22 mouse cellular contexts compared by ENCODE assay signal in the genomic region with DNA sequence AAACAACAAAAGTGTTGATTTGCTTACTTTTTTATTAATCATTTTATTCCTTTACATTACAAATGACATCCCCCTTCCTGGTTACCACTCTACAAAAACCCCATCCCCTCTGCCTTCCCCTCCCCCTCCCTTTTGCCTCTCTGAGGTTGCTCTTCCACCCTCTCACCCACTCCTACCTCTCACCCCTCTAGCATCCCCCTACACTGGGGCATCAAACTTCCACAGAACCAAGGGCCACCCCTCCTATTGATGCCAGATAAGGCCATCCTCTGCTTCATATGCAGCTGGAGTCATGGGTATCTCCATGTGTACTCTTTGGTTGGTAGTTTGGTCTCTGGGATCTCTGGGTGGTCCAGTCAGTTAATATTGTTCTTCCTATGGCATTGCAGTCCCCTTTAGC.
DNase-seq lines count a peak whose midpoint lies in the region; ATAC-seq lines count a peak whose summit lies in the region.
"Had no signal": no experiment of that assay in that cellular context is flagged by ENCODE, and none has a peak within 500 bp of the region (broad histone marks: within the 10 kb centered on the region; RNA-seq: fewer than 3 reads in every experiment).

No protein-coding gene starts in this region.

- H3K27me3 ChIP-seq in forebrain, embryonic 12.5 days = no peaks in the 10 kb centered on the region
- H3K27me3 ChIP-seq in forebrain, embryonic 14.5 days (replicated peaks; ENCODE audit: control insufficient read depth, insufficient read depth, low read length) = no peaks in the 10 kb centered on the region
- H3K27me3 ChIP-seq in hindbrain, embryonic 11.5 days (ENCODE audit: control insufficient read depth, insufficient read depth, low read length) = no peaks in the 10 kb centered on the region
- H3K27me3 ChIP-seq in hindbrain, embryonic 12.5 days = no peaks in the 10 kb centered on the region
- H3K27me3 ChIP-seq in hindbrain, embryonic 16.5 days (replicated peaks; ENCODE audit: control insufficient read depth, insufficient read depth, low read length) = no peaks in the 10 kb centered on the region
- no peaks in the 10 kb centered on the region for H3K27me3 ChIP-seq in hindbrain, embryonic 10.5 days (ENCODE audit: insufficient read depth, poor library complexity, severe bottlenecking)
- H3K27me3 ChIP-seq in midbrain, embryonic 11.5 days (ENCODE audit: control insufficient read depth, insufficient read depth, low read length) = no peaks in the 10 kb centered on the region
- H3K27me3 ChIP-seq in midbrain, embryonic 14.5 days (ENCODE audit: control insufficient read depth, insufficient read depth, low read length) = no peaks in the 10 kb centered on the region
- H3K27me3 ChIP-seq: CH12.LX, Patski had no signal

- DNase-seq in forebrain, embryonic 14.5 days (ENCODE audit: low spot score) = no peak
- DNase-seq in hindbrain, embryonic 11.5 days (ENCODE audit: low spot score) = no peak
- DNase-seq in hindbrain, embryonic 10.5 days (ENCODE audit: low spot score) = no peak
- no peak for DNase-seq in midbrain, embryonic 11.5 days (ENCODE audit: low spot score, missing footprints)
- DNase-seq in midbrain, embryonic 14.5 days = no peak
- DNase-seq: adrenal gland, adult 2 months; adrenal gland, adult 8-10 months; adrenal gland, postnatal 10 days; adrenal gland, postnatal 14 days; adrenal gland, postnatal 25 days; adrenal gland, postnatal 36 days; B cell, adult 2 months; cerebellum, adult 11 months; cerebellum, adult 11-12 months had no signal

- ATAC-seq in forebrain, embryonic 12.5 days (ENCODE audit: low FRiP score) = peak; percentile 53; the same call in 1 of the 2 replicates
- no peak for ATAC-seq in forebrain, embryonic 14.5 days
- 0 out of 2 replicates have a peak, but pooled peaks have one; percentile 26 for ATAC-seq in hindbrain, embryonic 11.5 days (ENCODE audit: low FRiP score)
- no peak for ATAC-seq in hindbrain, embryonic 12.5 days (ENCODE audit: low FRiP score)
- peak; percentile 28; the same call in 1 of the 2 replicates for ATAC-seq in hindbrain, embryonic 16.5 days
- 0 out of 2 replicates have a peak, but pooled peaks have one; percentile 50 for ATAC-seq in midbrain, embryonic 11.5 days (ENCODE audit: low FRiP score)
- no peak for ATAC-seq in midbrain, embryonic 14.5 days (ENCODE audit: low FRiP score, low TSS enrichment)
- ATAC-seq: activated CD4-positive, CD25-positive, alpha-beta regulatory T cell, adult 4 months; CD4-positive, CD25-positive, alpha-beta regulatory T cell, adult 4 months; Patski had no signal

- no peak overlapping the region for H3K27ac ChIP-seq in forebrain, embryonic 12.5 days
- H3K27ac ChIP-seq in forebrain, embryonic 14.5 days (ENCODE audit: low read depth, low read length) = no peak overlapping the region
- H3K27ac ChIP-seq in hindbrain, embryonic 11.5 days (ENCODE audit: low read depth, low read length) = no peak overlapping the region
- H3K27ac ChIP-seq in hindbrain, embryonic 12.5 days = no peak overlapping the region
- no peak overlapping the region for H3K27ac ChIP-seq in hindbrain, embryonic 16.5 days (ENCODE audit: low read depth, low read length)
- no peak overlapping the region for H3K27ac ChIP-seq in hindbrain, embryonic 10.5 days
- H3K27ac ChIP-seq in midbrain, embryonic 11.5 days (ENCODE audit: low read depth, low read length) = no peak overlapping the region
- no peak overlapping the region for H3K27ac ChIP-seq in midbrain, embryonic 14.5 days (replicated peaks; ENCODE audit: low read depth, low read length)

- no peaks in the 10 kb centered on the region for H3K9me3 ChIP-seq in forebrain, embryonic 12.5 days
- no peaks in the 10 kb centered on the region for H3K9me3 ChIP-seq in forebrain, embryonic 14.5 days (replicated peaks; ENCODE audit: control insufficient read depth, low read length)
- no peaks in the 10 kb centered on the region for H3K9me3 ChIP-seq in hindbrain, embryonic 11.5 days (ENCODE audit: control insufficient read depth, low read length)
- H3K9me3 ChIP-seq in hindbrain, embryonic 12.5 days (replicated peaks) = no peaks in the 10 kb centered on the region
- H3K9me3 ChIP-seq in hindbrain, embryonic 16.5 days (ENCODE audit: control insufficient read depth, low read length) = no peaks in the 10 kb centered on the region
- H3K9me3 ChIP-seq in hindbrain, embryonic 10.5 days = no peaks in the 10 kb centered on the region
- H3K9me3 ChIP-seq in midbrain, embryonic 11.5 days (ENCODE audit: control insufficient read depth, low read length) = no peaks in the 10 kb centered on the region
- no peaks in the 10 kb centered on the region for H3K9me3 ChIP-seq in midbrain, embryonic 14.5 days (ENCODE audit: control insufficient read depth, low read length)
- H3K9me3 ChIP-seq: G1E had no signal

- no peaks in the 10 kb centered on the region for H3K36me3 ChIP-seq in forebrain, embryonic 12.5 days (replicated peaks)
- no peaks in the 10 kb centered on the region for H3K36me3 ChIP-seq in forebrain, embryonic 14.5 days (ENCODE audit: control insufficient read depth, insufficient read depth, low read length)
- no peaks in the 10 kb centered on the region for H3K36me3 ChIP-seq in hindbrain, embryonic 11.5 days (ENCODE audit: control insufficient read depth, insufficient read depth, low read length)
- peaks cover 4% of the 10 kb centered on the region; the same call in 1 of the 2 replicates for H3K36me3 ChIP-seq in hindbrain, embryonic 12.5 days
- H3K36me3 ChIP-seq in hindbrain, embryonic 16.5 days (ENCODE audit: control insufficient read depth, insufficient read depth, low read length) = no peaks in the 10 kb centered on the region
- H3K36me3 ChIP-seq in hindbrain, embryonic 10.5 days = peaks cover 36% of the 10 kb centered on the region
- no peaks in the 10 kb centered on the region for H3K36me3 ChIP-seq in midbrain, embryonic 11.5 days (ENCODE audit: control insufficient read depth, insufficient read depth, low read length)
- no peaks in the 10 kb centered on the region for H3K36me3 ChIP-seq in midbrain, embryonic 14.5 days (ENCODE audit: control insufficient read depth, insufficient read depth, low read length)

- H3K4me2 ChIP-seq in forebrain, embryonic 12.5 days = no peak overlapping the region
- no peak overlapping the region for H3K4me2 ChIP-seq in forebrain, embryonic 14.5 days (ENCODE audit: low read length)
- H3K4me2 ChIP-seq in hindbrain, embryonic 11.5 days (replicated peaks; ENCODE audit: low read depth, low read length) = no peak overlapping the region
- no peak overlapping the region for H3K4me2 ChIP-seq in hindbrain, embryonic 12.5 days (replicated peaks)
- no peak overlapping the region for H3K4me2 ChIP-seq in hindbrain, embryonic 16.5 days (ENCODE audit: low read length)
- no peak overlapping the region for H3K4me2 ChIP-seq in midbrain, embryonic 11.5 days
- H3K4me2 ChIP-seq in midbrain, embryonic 14.5 days (ENCODE audit: low read length) = no peak overlapping the region

- H3K4me1 ChIP-seq in forebrain, embryonic 12.5 days = peaks cover 4% of the 10 kb centered on the region
- 0 out of 2 replicates have a peak, but pooled peaks cover 3% of the 10 kb centered on the region for H3K4me1 ChIP-seq in forebrain, embryonic 14.5 days (ENCODE audit: control insufficient read depth, insufficient read depth, low read length)
- H3K4me1 ChIP-seq in hindbrain, embryonic 11.5 days (replicated peaks; ENCODE audit: control insufficient read depth, insufficient read depth, low read length) = no peaks in the 10 kb centered on the region
- H3K4me1 ChIP-seq in hindbrain, embryonic 12.5 days = peaks cover 11% of the 10 kb centered on the region; the same call in 1 of the 2 replicates
- H3K4me1 ChIP-seq in hindbrain, embryonic 16.5 days (ENCODE audit: control insufficient read depth, insufficient read depth, low read depth, low read length) = no peaks in the 10 kb centered on the region
- no peaks in the 10 kb centered on the region for H3K4me1 ChIP-seq in hindbrain, embryonic 10.5 days (replicated peaks)
- no peaks in the 10 kb centered on the region for H3K4me1 ChIP-seq in midbrain, embryonic 11.5 days (ENCODE audit: control insufficient read depth, insufficient read depth, low read length)
- peaks cover 5% of the 10 kb centered on the region; the same call in 1 of the 2 replicates for H3K4me1 ChIP-seq in midbrain, embryonic 14.5 days (ENCODE audit: control insufficient read depth, insufficient read depth, low read length)

- no peak overlapping the region for H3K4me3 ChIP-seq in forebrain, embryonic 12.5 days (replicated peaks)
- H3K4me3 ChIP-seq in forebrain, embryonic 14.5 days (ENCODE audit: low read depth, low read length) = no peak overlapping the region
- no peak overlapping the region for H3K4me3 ChIP-seq in hindbrain, embryonic 11.5 days (ENCODE audit: low read depth, low read length)
- no peak overlapping the region for H3K4me3 ChIP-seq in hindbrain, embryonic 12.5 days
- H3K4me3 ChIP-seq in hindbrain, embryonic 16.5 days (ENCODE audit: low read length) = no peak overlapping the region
- H3K4me3 ChIP-seq in hindbrain, embryonic 10.5 days = no peak overlapping the region
- H3K4me3 ChIP-seq in midbrain, embryonic 11.5 days (ENCODE audit: low read depth, low read length) = no peak overlapping the region
- no peak overlapping the region for H3K4me3 ChIP-seq in midbrain, embryonic 14.5 days (replicated peaks; ENCODE audit: low read depth, low read length)

- H3K9ac ChIP-seq in forebrain, embryonic 12.5 days = no peak overlapping the region
- no peak overlapping the region for H3K9ac ChIP-seq in forebrain, embryonic 14.5 days (ENCODE audit: low read length)
- no peak overlapping the region for H3K9ac ChIP-seq in hindbrain, embryonic 11.5 days (ENCODE audit: low read depth, low read length)
- H3K9ac ChIP-seq in hindbrain, embryonic 12.5 days = no peak overlapping the region
- no peak overlapping the region for H3K9ac ChIP-seq in hindbrain, embryonic 16.5 days (ENCODE audit: low read depth, low read length)
- H3K9ac ChIP-seq in midbrain, embryonic 11.5 days (ENCODE audit: low read length) = no peak overlapping the region
- H3K9ac ChIP-seq in midbrain, embryonic 14.5 days (replicated peaks; ENCODE audit: low read length) = no peak overlapping the region

Comparison
In these comparisons a context has a peak if more than half of its experiments do, and no peak if none do; other contexts are left out.
1. ATAC-seq: peak in forebrain, embryonic 12.5 days (single experiment), hindbrain, embryonic 11.5 days (single experiment), hindbrain, embryonic 16.5 days (single experiment) and midbrain, embryonic 11.5 days (single experiment); none in forebrain, embryonic 14.5 days (single experiment), hindbrain, embryonic 12.5 days (single experiment) and midbrain, embryonic 14.5 days (single experiment).